Mouse (Mus musculus): Measurements from ENCODE around the gene Hivep3. TPM values are rescaled to one million over a fixed set of nuclear protein-coding genes. Genes with fewer than 3 reads are reported as not detected.

Gene Hivep3
- total RNA-seq, 2 experiments from 2014 or later, result 47.2 to 47.5 TPM

GRCm38 (mm10) chr4:120180535-120180934 lies 447.0 kb downstream of the Hivep3 start:
- no peak for DNase-seq (ENCODE audit: low spot score in 2 of 2)

- no peak for DNase-seq (ENCODE audit: low spot score in 2 of 2)
Measured at GRCm38 (mm10) chr4:120184374-120184991, 450.9 kb downstream of the Hivep3 start.

GRCm38 (mm10) chr4:120186441-120186840 lies 452.9 kb downstream of the Hivep3 start:
- DNase-seq (ENCODE audit: low spot score in 2 of 2), result no peak

GRCm38 (mm10) chr4:120186934-120187333 lies 453.4 kb downstream of the Hivep3 start:
- DNase-seq (ENCODE audit: low spot score in 2 of 2), result no peak

Other genes with a start within 250 kb of the Hivep3 start
- gene Rimkla, start 241.2 kb upstream of the Hivep3 start, total RNA-seq (2021), result 10 to 100 TPM; 12.1 to 12.4 TPM
- gene Foxj3, start 196.8 kb upstream of the Hivep3 start, total RNA-seq (2021), result 10 to 100 TPM; 81.4 to 83.1 TPM
- gene Frg2f1, start 194.3 kb upstream of the Hivep3 start, total RNA-seq (2021), result 10 to 100 TPM; 24.7 to 29.7 TPM
- gene Guca2a, start 96.1 kb upstream of the Hivep3 start, total RNA-seq (2021), result not detected
- not detected for gene Guca2b, start 74.8 kb upstream of the Hivep3 start, total RNA-seq (2021)

All from layer of hippocampus, adult 18-20 months (tissue).